Mouse (Mus musculus): Measurements from ENCODE around the gene Defa36.
"Not testable (repeated sequence)": the region's sequence is repeated elsewhere in the genome, so short reads cannot be mapped to it uniquely, and the experiment has no call there.

Gene Defa36

DNA sequence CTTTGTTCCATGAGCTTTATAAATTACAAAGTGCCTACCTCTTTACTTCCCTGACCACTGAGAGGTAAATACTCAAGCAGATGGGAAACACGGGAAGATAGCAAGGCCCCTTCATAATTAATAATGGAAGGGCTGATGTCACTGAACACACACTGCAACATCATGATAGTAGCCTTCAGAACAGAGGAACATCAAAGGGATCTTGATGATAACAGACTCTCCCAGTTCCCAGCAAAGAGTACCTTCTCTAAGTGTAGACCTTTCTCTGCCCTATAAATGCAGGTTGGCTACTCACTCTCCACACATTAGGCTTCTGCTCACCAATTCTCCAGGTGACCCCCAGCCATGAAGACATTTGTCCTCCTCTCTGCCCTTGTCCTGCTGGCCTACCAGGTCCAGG lies at the start of gene Defa36:
TSS of gene Defa36 (plus strand) at position 301 of the 400 bp plus-strand sequence.
- not testable (repeated sequence) for DNase-seq

DNA sequence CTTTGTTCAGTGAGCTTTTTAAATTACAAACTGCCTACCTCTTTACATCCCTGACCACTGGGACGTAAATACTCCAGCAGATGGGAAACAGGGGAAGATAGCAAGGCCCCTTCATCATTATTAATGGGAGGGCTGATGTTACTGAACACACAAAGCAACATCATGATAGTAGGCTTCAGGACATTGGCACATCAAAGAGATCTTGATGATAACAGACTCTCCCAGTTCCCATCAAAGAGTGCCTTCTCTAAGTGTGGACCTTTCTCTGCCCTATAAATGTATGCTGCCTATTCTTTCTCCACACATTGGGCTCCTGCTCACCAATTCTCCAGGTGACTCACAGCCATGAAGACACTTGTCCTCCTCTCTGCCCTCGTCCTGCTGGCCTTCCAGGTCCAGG lies 49.0 kb upstream of the Defa36 start, which contains the start of gene Defa2:
TSS of gene Defa2 (plus strand) at position 301 of the 400 bp plus-strand sequence.
- DNase-seq = not testable (repeated sequence)

DNA sequence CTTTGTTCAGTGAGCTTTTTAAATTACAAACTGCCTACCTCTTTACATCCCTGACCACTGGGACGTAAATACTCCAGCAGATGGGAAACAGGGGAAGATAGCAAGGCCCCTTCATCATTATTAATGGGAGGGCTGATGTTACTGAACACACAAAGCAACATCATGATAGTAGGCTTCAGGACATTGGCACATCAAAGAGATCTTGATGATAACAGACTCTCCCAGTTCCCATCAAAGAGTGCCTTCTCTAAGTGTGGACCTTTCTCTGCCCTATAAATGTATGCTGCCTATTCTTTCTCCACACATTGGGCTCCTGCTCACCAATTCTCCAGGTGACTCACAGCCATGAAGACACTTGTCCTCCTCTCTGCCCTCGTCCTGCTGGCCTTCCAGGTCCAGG lies 35.7 kb upstream of the Defa36 start, which contains the start of gene Defa33:
TSS of gene Defa33 (plus strand) at position 301 of the 400 bp plus-strand sequence.
- not testable (repeated sequence) for DNase-seq

DNA sequence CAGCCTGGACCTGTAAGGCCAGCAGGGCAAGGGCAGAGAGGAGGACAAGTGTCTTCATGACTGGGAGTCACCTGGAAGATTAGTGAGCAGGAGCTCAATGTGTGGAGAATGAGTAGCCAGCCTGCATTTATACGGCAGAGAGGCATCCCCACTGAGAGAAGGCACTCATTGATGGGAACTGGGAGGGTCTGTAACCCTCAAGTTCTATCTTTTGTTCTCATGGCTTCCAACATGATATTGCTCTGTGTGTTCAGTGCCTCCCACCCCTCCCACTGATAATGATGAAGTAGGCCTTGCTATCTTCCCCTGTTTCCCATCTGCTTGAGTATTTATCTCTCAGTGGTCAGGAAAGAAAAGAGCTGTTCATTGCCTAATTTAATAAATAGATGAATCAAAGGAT lies 29.2 kb downstream of the Defa36 start, which contains the start of gene Gm7849:
TSS of gene Gm7849 (minus strand) at position 101 of the 400 bp plus-strand sequence.
- DNase-seq = not testable (repeated sequence)
